Mouse (Mus musculus): ENCODE measurements around the gene Vsig10. TPM values are rescaled to one million over a fixed set of nuclear protein-coding genes. Genes with fewer than 3 reads are reported as not detected.
"Not testable (repeated sequence)": the region's sequence is repeated elsewhere in the genome, so short reads cannot be mapped to it uniquely, and the experiment has no call there.

Vsig10 gene
- 1 to 10 TPM; 5.5 to 7.5 (median 6.9) TPM for total RNA-seq (2022)

- DNase-seq (ENCODE audit: low spot score in 2 of 2): peak; percentile 60 to 71
Measured at GRCm38 (mm10) chr5:117318741-117319629, at the start of gene Vsig10. Gene Vsig10 (plus strand): TSS chr5:117319083.

DNA sequence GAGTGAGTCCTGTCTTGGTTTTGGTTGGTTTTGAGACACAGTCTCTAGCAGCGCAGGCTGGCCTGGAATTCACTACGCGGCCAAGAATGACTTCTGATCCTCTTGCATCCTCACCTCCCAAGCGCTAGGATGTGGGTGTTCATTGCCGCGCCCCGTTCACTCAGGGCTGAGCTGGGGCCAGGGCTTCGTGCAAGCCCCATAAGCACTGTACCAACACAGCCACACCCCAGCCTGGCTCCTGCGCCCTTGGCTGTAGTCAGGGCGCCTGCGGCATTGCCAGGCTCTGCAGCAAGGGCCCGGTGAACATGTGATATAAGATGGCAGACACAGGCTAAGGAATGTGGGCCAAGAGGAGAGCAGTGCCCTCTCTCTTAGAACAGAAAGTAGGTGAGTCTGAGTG lies 49.5 kb upstream of the Vsig10 start:
- no peak for DNase-seq (ENCODE audit: low spot score in 2 of 2)

GRCm38 (mm10) chr5:117271945-117272344 lies 46.9 kb upstream of the Vsig10 start:
- DNase-seq (ENCODE audit: low spot score in 2 of 2): no peak

DNA sequence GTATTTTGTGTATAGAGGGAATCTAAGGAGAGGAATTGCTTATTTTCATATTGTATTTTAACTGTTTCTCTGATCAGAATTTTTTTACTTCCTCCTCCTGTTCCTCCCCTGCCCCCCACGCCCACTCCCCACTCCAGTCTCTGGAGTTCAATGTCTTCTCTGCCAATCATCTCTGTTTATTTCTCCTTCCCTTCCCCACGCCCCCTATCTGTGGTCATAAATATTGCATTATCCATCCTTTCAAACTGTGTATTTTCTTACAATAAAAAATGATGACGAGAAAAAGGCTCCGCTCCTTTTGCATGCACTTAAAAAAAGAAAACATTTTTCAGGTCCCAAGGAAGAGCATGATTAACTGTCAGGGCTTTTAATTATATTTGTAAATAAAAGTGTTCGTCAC lies 44.1 kb upstream of the Vsig10 start:
- DNase-seq (ENCODE audit: low spot score in 2 of 2): no peak

GRCm38 (mm10) chr5:117277784-117278183 lies 41.1 kb upstream of the Vsig10 start:
- no peak for DNase-seq (ENCODE audit: low spot score in 2 of 2)

GRCm38 (mm10) chr5:117278809-117279668 lies 39.8 kb upstream of the Vsig10 start:
- DNase-seq (ENCODE audit: low spot score in 2 of 2): no peak

DNA sequence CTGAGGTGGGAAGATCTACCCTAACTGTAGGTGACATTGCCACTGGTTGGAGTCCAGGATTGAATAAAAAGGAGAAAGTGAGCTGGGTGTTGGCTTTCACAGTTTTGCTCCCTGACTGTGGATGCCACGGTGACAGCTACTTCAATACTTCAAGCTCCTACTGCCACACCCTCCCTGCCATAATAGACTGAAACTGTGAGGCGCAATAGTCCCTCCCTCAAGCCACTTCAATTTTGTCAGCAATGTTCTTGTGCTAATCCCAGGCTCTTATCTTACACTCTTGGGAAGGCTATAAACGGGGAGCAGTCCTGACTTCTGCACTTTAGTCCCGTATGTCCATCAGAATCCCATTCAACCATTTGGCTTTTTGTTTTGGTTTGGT lies 39.2 kb upstream of the Vsig10 start:
- no peak for DNase-seq (ENCODE audit: low spot score in 2 of 2)

DNA sequence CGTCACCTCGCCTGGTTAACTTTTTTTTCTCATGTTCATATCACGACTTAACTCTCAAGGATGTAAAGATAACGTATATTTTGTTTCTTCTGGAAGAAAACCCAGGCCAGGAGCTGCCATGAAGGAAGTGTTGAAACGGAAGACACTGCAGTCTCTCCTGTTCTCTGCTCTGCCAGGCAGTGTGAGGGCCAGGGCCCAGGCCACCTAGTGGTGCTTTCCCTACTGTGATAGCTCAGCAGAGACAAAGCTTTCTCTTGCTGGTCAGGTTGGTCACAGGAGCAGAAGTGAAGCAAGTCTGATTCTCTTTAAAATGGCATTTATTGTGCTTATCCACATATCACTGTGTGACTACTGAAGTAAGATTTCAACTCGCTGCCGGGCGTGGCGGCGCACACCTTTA lies 37.3 kb upstream of the Vsig10 start:
- DNase-seq (ENCODE audit: low spot score in 2 of 2): no peak

DNA sequence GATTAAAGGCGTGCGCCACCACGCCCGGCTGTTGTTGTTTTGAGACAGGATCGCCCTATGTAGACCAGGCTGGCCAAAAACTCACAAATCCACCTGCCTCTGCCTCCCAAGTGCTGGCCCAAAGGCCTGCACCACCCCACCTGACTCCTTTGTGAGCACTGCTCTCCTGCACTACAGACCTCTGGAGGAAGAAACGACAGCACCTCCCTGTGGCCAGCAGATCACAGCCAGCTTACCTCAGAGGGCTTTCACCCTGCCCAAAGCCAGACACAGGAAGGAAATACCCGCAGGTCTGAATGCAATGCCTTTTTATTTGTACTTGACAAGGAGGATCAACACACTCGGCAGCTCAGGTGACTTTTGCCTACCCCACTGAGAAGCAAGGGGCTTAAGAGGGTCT lies 36.5 kb upstream of the Vsig10 start:
- DNase-seq (ENCODE audit: low spot score in 2 of 2): no peak

DNA sequence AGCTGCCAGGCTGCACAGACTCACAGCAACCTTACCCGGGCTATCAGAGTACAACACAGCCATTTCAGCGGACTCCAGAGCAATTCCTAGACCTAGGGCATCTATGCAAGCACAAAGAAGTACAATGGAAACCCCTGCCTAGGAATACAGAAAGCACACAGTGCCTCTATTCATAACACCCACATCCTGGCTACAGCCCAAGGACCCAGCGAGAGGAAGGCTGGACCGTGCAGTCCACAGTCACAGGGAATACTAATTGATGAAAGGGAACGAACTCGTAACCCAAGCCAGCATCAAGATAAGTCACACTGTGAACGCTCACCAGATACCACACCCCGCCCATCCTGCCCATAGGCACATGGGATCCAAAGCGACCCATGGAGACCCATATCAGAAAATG lies 34.9 kb upstream of the Vsig10 start:
- DNase-seq (ENCODE audit: low spot score in 2 of 2): no peak

DNA sequence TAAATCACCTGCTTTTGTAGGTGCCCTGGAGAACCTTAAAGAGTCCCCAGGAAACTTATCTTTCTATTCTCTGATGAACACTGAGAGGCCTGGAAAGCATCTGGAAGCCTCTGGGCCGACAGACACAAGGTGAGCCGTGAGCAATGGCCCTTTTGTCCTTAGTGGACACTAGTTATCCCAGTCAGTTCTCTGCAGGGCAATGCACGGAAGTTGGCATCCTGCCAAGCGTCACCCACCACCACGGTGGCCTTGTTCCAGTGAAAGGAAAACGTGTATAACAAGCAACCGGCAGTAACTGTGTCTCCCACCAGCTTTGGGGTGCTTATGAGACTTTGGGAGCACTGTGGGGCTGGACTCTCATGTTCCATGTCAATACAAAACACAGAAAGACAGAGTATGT lies 34.2 kb upstream of the Vsig10 start:
- DNase-seq (ENCODE audit: low spot score in 2 of 2): no peak

DNA sequence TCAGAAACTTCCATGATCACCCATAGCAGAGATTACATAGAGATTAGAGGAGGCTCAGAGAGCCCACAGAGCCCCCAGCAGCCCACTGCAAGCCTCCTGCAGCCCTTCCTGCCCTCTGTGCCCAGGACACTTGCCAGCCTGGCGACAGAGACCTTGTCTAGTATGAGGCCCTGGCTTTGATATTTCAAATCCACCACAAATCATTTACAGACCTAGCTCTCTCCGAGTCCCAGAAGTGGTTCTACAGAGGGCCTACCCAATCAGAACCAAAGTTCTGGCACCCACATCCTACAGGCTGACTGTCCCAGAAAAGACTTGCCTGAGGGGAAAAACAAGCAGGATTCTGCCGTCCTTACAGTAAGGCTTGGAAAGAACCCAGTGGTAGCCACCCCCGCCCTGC lies 33.6 kb upstream of the Vsig10 start:
- DNase-seq (ENCODE audit: low spot score in 2 of 2): no peak

GRCm38 (mm10) chr5:117286286-117286685 lies 32.6 kb upstream of the Vsig10 start:
- DNase-seq (ENCODE audit: low spot score in 2 of 2): no peak

DNA sequence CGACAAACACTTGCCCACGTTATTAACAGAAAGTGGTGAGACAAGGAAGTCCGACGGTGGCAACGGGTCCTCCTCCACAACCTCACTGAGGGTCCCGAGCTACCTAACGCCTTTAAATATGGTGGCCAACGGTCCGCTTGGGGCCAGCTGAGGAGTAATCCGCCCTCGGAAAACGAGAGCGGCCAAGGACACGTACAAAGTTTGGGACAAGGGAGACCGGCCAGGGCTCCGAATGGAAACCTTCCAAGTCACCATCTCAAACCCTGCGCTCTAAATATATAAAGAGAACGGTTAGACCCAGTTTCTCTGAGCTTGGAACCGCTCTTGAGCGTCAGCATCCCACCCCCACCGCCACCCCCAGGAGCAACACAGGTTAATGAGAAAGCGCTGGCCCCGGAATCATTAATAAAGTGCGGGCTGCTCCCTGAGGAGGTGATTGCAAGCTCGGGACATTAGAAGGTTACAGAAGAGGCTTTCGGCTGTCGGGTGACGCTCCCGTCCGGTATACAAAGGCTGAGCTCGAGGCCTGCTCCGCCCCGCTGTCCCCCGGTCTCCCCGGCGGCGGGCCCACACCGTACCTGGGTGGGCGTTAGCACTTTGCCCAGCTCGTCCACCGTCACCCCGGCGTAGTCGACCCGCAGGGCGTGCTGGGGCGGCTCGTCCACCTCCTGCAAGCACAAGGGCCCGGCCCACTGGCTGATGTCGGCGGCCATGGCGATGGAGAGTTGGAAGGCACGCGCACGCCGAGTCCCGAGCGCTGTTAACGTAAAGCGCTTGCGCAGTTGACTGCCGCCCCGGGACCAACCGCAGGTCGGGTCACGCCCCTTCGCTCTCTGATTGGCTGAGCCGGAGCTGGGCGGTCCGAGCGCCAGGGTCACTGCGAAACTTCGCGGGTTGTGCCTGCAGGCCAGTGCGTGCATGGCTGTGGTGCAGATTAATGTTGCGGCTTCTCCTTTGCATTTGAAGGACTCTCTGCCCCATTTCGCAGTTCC lies 31.8 kb upstream of the Vsig10 start, which contains the start of gene Pebp1:
Gene Pebp1, minus strand, starts transcription at position 795 of the 992 bp plus-strand sequence.
- DNase-seq (ENCODE audit: low spot score in 2 of 2): peak; percentile 89 to 93

DNA sequence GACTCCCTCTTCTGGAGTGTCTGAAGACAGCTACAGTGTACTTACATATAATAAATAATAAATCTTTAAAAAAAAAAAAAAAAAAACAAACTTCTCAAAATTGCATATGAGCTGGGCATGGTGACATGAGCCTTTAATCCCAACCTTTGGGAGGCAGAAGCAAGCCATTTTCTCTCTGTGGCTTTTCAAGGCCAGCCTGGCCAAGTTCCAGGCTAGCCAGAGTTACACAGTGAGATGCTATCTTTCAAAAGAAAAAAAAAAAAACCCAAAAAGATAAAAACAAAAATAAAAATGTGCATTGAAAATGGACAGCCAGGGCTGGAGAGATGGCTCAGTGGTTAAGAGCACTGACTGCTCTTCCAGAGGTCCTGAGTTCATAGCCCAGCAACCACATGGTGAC lies 29.2 kb upstream of the Vsig10 start:
- DNase-seq (ENCODE audit: low spot score in 2 of 2): no peak

DNA sequence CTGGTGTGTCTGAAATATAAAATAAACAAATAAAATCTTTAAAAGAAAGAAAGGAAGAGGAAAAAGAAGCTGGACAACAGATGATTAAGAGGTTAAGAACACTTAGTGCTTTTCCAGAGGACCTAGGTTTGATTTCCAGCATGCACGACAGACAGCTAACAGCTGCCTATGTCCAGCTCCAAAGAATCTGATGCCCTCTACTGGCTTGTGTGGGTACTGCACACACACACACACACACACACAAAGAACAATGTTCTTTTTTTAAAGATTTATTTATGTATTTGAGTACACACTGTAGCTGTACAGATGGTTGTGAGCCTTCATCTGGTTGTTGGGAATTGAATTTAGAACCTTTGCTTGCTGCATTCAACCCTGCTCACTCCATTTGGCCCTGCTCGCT lies 28.8 kb upstream of the Vsig10 start:
- no peak for DNase-seq (ENCODE audit: low spot score in 2 of 2)

- no peak for DNase-seq (ENCODE audit: low spot score in 2 of 2)
Measured at GRCm38 (mm10) chr5:117291312-117291711, 27.6 kb upstream of the Vsig10 start.

DNA sequence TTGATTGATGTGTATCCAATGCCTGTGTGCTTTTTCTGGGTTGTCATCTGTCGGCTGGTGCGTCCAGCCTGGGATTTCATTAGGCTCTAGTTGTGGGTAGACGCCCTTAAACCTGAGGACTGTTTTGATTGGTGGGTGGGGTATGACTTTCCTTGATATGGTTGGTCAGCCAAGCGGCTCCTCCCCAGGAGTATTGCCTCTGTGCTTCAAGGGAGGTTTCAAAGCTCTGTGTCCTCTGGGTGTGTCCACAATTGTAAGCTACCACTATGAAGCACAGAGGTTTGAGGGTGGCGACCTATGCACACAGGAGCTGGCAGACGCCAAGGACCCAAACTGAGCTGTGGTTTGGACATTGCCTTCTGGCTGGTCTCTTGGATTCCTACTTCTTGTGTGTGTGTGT lies 26.3 kb upstream of the Vsig10 start:
- DNase-seq (ENCODE audit: low spot score in 2 of 2): no peak

- DNase-seq (ENCODE audit: low spot score in 2 of 2): not testable (repeated sequence)
Measured at GRCm38 (mm10) chr5:117293776-117294175, 25.1 kb upstream of the Vsig10 start.

GRCm38 (mm10) chr5:117295011-117295410 lies 23.9 kb upstream of the Vsig10 start:
- no peak for DNase-seq (ENCODE audit: low spot score in 2 of 2)

DNA sequence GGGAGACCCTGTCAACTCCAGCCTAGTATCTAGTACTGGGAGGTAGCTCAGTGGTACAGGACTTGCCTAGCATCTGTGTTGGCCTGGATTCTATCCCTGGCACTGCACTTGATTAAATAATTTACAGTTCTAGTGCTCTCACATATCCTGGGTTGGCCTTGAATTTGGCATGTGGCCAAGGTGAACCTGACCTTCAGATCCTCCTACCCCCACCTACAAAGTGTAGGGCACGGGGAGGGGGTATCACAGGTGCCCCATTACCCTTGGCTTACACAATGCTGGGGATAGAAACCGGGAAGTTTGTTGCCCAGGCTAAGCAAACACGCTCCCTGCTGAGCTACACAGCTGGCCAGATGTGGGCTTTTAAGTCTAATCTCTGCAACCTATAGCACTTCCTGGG lies 16.0 kb upstream of the Vsig10 start:
- no peak for DNase-seq (ENCODE audit: low spot score in 2 of 2)
